Mouse (Mus musculus): Measurements from ENCODE around the gene Tbl3. TPM values are rescaled to one million over a fixed set of nuclear protein-coding genes. Genes with fewer than 3 reads are reported as not detected.
"Not testable (repeated sequence)": the region's sequence is repeated elsewhere in the genome, so short reads cannot be mapped to it uniquely, and the experiment has no call there.

Tbl3 gene
- polyA plus RNA-seq, 2 experiments = 62.1 to 62.8 TPM

DNA sequence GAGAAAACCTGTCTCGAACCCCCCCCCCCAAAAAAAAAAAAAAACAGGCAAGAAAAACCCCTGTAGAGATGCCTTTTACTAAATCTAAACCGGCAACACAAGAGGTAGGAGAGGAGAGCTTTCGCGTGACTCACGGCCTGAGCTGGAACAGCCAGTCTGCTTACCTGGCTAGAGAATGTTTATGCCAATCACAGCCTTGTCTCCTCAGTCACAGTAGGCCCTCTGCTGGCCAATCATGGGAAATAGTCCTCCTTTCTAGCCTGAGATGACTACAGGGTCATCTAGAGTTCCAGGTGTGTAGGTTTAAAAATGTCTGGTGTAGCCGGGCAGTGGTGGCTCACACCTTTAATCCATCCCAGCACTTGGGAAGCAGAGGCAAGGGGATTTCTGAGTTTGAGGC is 40.0 kb downstream of the Tbl3 start:
- H3K36me3 ChIP-seq (ENCODE audit: control insufficient read depth, insufficient read depth, low read length) = no peaks in the 10 kb centered on the region
- 23% methylated on average over 6 of the region's 6 CpGs for WGBS
- DNase-seq (ENCODE audit: low spot score) = peak; percentile 58

DNA sequence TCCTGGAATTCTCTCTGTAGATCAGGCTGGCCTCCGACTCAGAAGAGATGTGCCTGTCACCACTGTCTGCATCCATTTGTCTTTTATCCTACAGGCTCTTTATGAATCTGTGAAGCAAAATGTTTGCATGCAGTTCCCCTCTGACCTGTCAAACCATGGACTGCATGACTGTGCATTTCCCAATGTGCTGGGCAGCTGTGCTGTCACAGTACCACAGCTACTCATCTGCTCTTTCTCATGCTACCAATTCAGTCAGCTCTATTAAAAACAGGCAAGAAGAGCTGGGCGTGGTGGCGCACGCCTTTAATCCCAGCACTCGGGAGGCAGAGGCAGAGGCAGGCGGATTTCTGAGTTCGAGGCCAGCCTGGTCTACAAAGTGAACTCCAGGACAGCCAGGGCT is 40.4 kb downstream of the Tbl3 start:
- H3K27ac ChIP-seq (replicated peaks; ENCODE audit: low read depth, low read length); ATAC-seq (ENCODE audit: low FRiP score, low read depth); H3K4me3 ChIP-seq (replicated peaks; ENCODE audit: low read length); DNase-seq (ENCODE audit: low spot score); H3K4me2 ChIP-seq (replicated peaks; ENCODE audit: low read depth, low read length, severe bottlenecking); H3K27me3 ChIP-seq (ENCODE audit: control insufficient read depth, insufficient read depth, low read length); H3K36me3 ChIP-seq (ENCODE audit: control insufficient read depth, insufficient read depth, low read length); H3K9ac ChIP-seq (ENCODE audit: low read depth, low read length, severe bottlenecking); H3K9me3 ChIP-seq (ENCODE audit: control insufficient read depth, low read length): not testable (repeated sequence)
- 63% methylated on average over 7 of the region's 7 CpGs for WGBS
- H3K4me1 ChIP-seq (ENCODE audit: control insufficient read depth, insufficient read depth, low read length) = peaks cover 23% of the 10 kb centered on the region

More for the DNA sequence above, 40.0 kb downstream of the Tbl3 start:
- Histone ChIP-seq H3K4me3 (replicated peaks; ENCODE audit: low read length) (no peak overlapping the region), H3K27me3 (ENCODE audit: control insufficient read depth, insufficient read depth, low read length) (no peaks in the 10 kb centered on the region), H3K9me3 (ENCODE audit: control insufficient read depth, low read length) (no peaks in the 10 kb centered on the region), H3K9ac (ENCODE audit: low read depth, low read length, severe bottlenecking) (no peak overlapping the region), H3K4me1 (ENCODE audit: control insufficient read depth, insufficient read depth, low read length) (peaks cover 26% of the 10 kb centered on the region), H3K4me2 (replicated peaks; ENCODE audit: low read depth, low read length, severe bottlenecking) (no peak overlapping the region), H3K27ac (replicated peaks; ENCODE audit: low read depth, low read length) (no peak overlapping the region)
- no peak for TF ChIP-seq POLR2A (IDR thresholded peaks at IDR 0.05; ENCODE audit: borderline replicate concordance, extremely low read depth, insufficient read depth, insufficient read length)
- no peak for ATAC-seq (ENCODE audit: low FRiP score, low read depth)

DNA sequence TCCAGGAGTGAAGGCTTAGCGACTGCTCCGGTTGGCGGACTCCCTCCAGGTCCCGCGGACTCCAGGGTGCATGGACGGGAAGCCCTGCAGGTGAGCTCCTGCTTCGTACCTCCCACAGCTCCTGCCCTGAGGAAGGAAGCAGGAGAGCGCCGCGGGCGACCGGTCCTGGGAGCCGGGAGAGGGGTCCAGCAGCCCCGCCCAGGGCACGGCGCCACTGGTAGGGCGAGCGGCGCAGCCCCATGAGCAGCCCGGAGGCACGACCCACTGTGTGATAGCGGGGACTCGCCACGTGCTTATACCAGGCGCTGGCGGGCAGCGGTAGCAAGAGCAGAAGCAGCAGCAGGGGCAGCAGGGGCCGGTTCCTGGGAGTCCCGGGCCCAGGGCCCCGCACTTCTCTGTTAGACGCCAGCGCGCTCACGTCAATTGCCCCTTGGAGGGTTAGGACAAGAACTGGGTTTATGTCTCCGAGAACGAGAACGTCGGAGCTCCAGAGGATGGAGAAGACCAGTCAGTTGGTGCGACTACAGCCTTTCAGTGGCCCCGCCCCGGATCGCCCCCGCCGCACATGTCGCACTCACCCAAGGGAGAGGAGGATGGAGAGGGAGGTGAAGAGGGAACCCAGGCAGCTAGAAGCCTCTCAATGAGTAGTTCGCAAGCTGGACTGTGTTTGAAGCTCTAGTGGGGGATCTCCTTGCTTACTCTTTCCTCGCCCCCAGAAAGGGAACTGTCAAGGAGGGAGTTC is 49.3 kb downstream of the Tbl3 start, which contains the start of gene Npw:
TSS of gene Npw (minus strand) at position 441 of the 742 bp plus-strand sequence.
- Histone ChIP-seq H3K9ac (ENCODE audit: low read depth, low read length, severe bottlenecking) (peak within 1 kb of the TSS; percentile 67), H3K36me3 (ENCODE audit: control insufficient read depth, insufficient read depth, low read length) (no peaks in the 10 kb centered on the region), H3K4me3 (replicated peaks; ENCODE audit: low read length) (peak within 1 kb of the TSS; percentile 43), H3K27ac (replicated peaks; ENCODE audit: low read depth, low read length) (no peak within 1 kb of the TSS), H3K4me1 (ENCODE audit: control insufficient read depth, insufficient read depth, low read length) (peaks cover 11% of the 10 kb centered on the region; the same call in 1 of the 2 replicates), H3K9me3 (ENCODE audit: control insufficient read depth, low read length) (no peaks in the 10 kb centered on the region), H3K27me3 (ENCODE audit: control insufficient read depth, insufficient read depth, low read length) (peaks cover 23% of the 10 kb centered on the region), H3K4me2 (replicated peaks; ENCODE audit: low read depth, low read length, severe bottlenecking) (peak within 1 kb of the TSS; percentile 88)
- ATAC-seq (ENCODE audit: low FRiP score, low read depth) (no peak), DNase-seq (ENCODE audit: low spot score) (no peak)
- 1% methylated on average over 46 of the region's 47 CpGs for WGBS
- no peak for TF ChIP-seq POLR2A (IDR thresholded peaks at IDR 0.05; ENCODE audit: borderline replicate concordance, extremely low read depth, insufficient read depth, insufficient read length)

DNA sequence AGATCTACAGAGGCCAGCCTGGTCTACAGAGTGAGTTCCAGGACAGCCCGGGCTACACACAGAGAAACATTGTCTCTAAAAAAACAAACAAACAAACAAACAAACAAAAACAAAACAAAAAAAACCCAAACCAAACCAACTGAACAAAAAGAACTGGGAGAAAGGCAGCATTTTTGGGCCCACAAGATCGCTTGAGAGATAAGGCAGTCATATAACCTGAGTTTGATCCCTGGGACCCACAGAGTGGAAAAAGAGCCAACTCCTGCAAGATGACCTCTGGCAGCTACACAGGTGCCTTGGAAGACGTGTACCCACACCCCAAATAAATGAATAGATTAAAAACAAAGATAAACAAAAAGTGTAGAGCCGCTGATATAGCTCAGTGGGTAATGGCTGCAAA is 52.5 kb downstream of the Tbl3 start:
- H3K36me3 ChIP-seq (ENCODE audit: control insufficient read depth, insufficient read depth, low read length) = no peaks in the 10 kb centered on the region
- H3K4me2 ChIP-seq (replicated peaks; ENCODE audit: low read depth, low read length, severe bottlenecking) = no peak overlapping the region
- WGBS = 74% methylated on average over 4 of the region's 4 CpGs
- TF ChIP-seq POLR2A (IDR thresholded peaks at IDR 0.05; ENCODE audit: borderline replicate concordance, extremely low read depth, insufficient read depth, insufficient read length) = no peak
- H3K9ac ChIP-seq (ENCODE audit: low read depth, low read length, severe bottlenecking) = no peak overlapping the region
- DNase-seq (ENCODE audit: low spot score) (no peak), ATAC-seq (ENCODE audit: low FRiP score, low read depth) (no peak)
- peaks cover 15% of the 10 kb centered on the region for H3K4me1 ChIP-seq (ENCODE audit: control insufficient read depth, insufficient read depth, low read length)
- no peak overlapping the region for H3K4me3 ChIP-seq (replicated peaks; ENCODE audit: low read length)
- H3K27me3 ChIP-seq (ENCODE audit: control insufficient read depth, insufficient read depth, low read length) = peaks cover 23% of the 10 kb centered on the region
- no peak overlapping the region for H3K27ac ChIP-seq (replicated peaks; ENCODE audit: low read depth, low read length)
- no peaks in the 10 kb centered on the region for H3K9me3 ChIP-seq (ENCODE audit: control insufficient read depth, low read length)

DNA sequence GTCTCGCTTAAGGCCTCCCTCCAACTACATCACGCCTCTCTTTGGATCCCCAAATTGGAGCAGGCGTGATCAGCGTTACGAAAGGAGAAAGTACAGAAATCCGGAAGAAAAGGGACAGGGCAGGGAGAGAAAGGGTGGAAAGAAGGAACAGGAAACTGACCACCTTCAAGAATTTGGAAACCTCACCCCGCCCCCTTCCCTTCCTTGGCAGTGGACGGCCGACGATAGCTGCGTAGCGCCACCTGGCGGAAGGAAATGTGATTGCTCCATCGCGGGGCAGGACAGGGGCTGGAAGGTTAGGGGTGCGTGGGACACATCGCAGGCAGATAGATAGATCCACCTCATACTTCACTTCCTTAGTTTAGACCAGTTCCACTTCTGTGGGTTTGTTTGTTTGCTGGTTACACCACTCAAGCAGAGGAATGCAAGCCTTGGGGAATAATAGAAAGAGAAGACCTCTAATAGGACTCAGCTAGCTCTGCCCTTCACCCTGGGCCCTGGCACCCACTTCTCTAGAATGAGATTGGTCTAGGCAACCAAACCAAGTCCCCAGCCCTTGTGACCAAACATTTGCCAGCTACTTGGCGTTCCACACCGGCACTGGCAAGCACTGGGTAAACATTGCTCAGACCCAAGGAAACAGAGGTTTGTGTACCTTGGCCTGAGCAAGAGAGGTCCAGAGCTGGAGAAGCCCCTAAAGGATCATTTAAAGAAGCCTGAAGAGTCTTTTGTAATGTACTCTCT is 53.3 kb downstream of the Tbl3 start:
- ATAC-seq (ENCODE audit: low FRiP score, low read depth) (peak; percentile 71), DNase-seq (ENCODE audit: low spot score) (peak; percentile 86)
- no peak for TF ChIP-seq POLR2A (IDR thresholded peaks at IDR 0.05; ENCODE audit: borderline replicate concordance, extremely low read depth, insufficient read depth, insufficient read length)
- Histone ChIP-seq H3K36me3 (ENCODE audit: control insufficient read depth, insufficient read depth, low read length) (no peaks in the 10 kb centered on the region), H3K27ac (replicated peaks; ENCODE audit: low read depth, low read length) (peak overlapping the region; percentile 61; the same call in 1 of the 2 replicates), H3K9me3 (ENCODE audit: control insufficient read depth, low read length) (no peaks in the 10 kb centered on the region), H3K4me1 (ENCODE audit: control insufficient read depth, insufficient read depth, low read length) (peaks cover 18% of the 10 kb centered on the region), H3K4me3 (replicated peaks; ENCODE audit: low read length) (peak overlapping the region; percentile 33), H3K27me3 (ENCODE audit: control insufficient read depth, insufficient read depth, low read length) (peaks cover 22% of the 10 kb centered on the region), H3K4me2 (replicated peaks; ENCODE audit: low read depth, low read length, severe bottlenecking) (peak overlapping the region; percentile 65), H3K9ac (ENCODE audit: low read depth, low read length, severe bottlenecking) (peak overlapping the region; percentile 48)
- WGBS = 6% methylated on average over 16 of the region's 19 CpGs

All from limb, embryonic 14.5 days (tissue).